Comparison of ENCODE assay signal across 32 mouse cellular contexts in the genomic region with DNA sequence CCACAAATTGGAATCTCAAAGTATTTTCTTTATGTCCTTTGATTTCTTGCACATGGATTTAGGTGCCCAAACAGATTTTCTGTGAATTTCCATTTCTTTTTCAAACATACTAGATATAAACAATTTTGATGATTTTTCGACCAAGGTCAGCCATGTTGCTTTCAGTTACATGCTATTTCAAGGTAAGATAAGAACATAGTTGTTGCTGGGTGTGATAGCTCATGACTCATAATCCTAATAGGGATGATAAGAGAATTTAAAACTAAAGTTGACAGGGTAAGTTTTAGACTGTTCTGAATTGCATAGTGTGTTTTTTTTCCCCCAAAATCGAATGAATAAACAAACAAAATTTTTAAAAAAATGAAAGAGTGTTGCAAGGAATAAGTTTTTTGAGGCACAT.
"Had no signal": no experiment of that assay in that cellular context is flagged by ENCODE, and none has a peak within 500 bp of the region (broad histone marks: within the 10 kb centered on the region; RNA-seq: fewer than 3 reads in every experiment).

No protein-coding gene starts in this region.

- ATAC-seq: liver, embryonic 12.5 days; liver, postnatal 0 days; lung, postnatal 0 days; midbrain, embryonic 13.5 days; midbrain, embryonic 15.5 days; midbrain, embryonic 16.5 days had no signal

- H3K36me3 ChIP-seq: limb, embryonic 10.5 days; limb, embryonic 12.5 days; limb, embryonic 13.5 days; limb, embryonic 15.5 days; liver, embryonic 12.5 days; liver, embryonic 13.5 days; liver, embryonic 15.5 days; lung, embryonic 15.5 days; midbrain, embryonic 10.5 days; midbrain, embryonic 12.5 days; midbrain, embryonic 13.5 days; midbrain, embryonic 15.5 days; neural tube, embryonic 12.5 days had no signal

- H3K9ac ChIP-seq: limb, embryonic 12.5 days; limb, embryonic 13.5 days; limb, embryonic 15.5 days; liver, embryonic 12.5 days; liver, embryonic 13.5 days; liver, embryonic 14.5 days; liver, embryonic 15.5 days; liver, postnatal 0 days; lung, embryonic 14.5 days; lung, embryonic 15.5 days; midbrain, embryonic 12.5 days; midbrain, embryonic 13.5 days; midbrain, embryonic 15.5 days; neural tube, embryonic 12.5 days had no signal

- H3K4me2 ChIP-seq: limb, embryonic 12.5 days; limb, embryonic 13.5 days; limb, embryonic 15.5 days; liver, embryonic 11.5 days; liver, embryonic 12.5 days; liver, embryonic 13.5 days; liver, embryonic 15.5 days; lung, embryonic 14.5 days; lung, embryonic 15.5 days; midbrain, embryonic 11.5 days; midbrain, embryonic 12.5 days; midbrain, embryonic 13.5 days; midbrain, embryonic 15.5 days; neural tube, embryonic 12.5 days had no signal

- H3K27me3 ChIP-seq: limb, embryonic 12.5 days; limb, embryonic 13.5 days; limb, embryonic 15.5 days; liver, embryonic 12.5 days; liver, embryonic 13.5 days; liver, embryonic 15.5 days; lung, embryonic 15.5 days; megakaryocyte, embryonic 14.5 days; midbrain, embryonic 12.5 days; midbrain, embryonic 13.5 days; midbrain, embryonic 15.5 days; neural tube, embryonic 12.5 days had no signal

- H3K4me1 ChIP-seq: limb, embryonic 10.5 days; limb, embryonic 12.5 days; limb, embryonic 13.5 days; limb, embryonic 15.5 days; liver, embryonic 12.5 days; liver, embryonic 13.5 days; liver, embryonic 15.5 days; lung, embryonic 15.5 days; megakaryocyte, embryonic 14.5 days; midbrain, embryonic 10.5 days; midbrain, embryonic 12.5 days; midbrain, embryonic 13.5 days; midbrain, embryonic 15.5 days; neural tube, embryonic 12.5 days had no signal

- H3K9me3 ChIP-seq: limb, embryonic 10.5 days; limb, embryonic 12.5 days; limb, embryonic 13.5 days; limb, embryonic 15.5 days; liver, embryonic 12.5 days; liver, embryonic 13.5 days; liver, embryonic 15.5 days; lung, embryonic 15.5 days; megakaryocyte, embryonic 14.5 days; midbrain, embryonic 10.5 days; midbrain, embryonic 12.5 days; midbrain, embryonic 13.5 days; midbrain, embryonic 15.5 days; neural tube, embryonic 12.5 days had no signal

- H3K27ac ChIP-seq: limb, embryonic 10.5 days; limb, embryonic 12.5 days; limb, embryonic 13.5 days; limb, embryonic 15.5 days; liver, embryonic 12.5 days; liver, embryonic 13.5 days; liver, embryonic 14.5 days; liver, embryonic 15.5 days; lung, embryonic 15.5 days; macrophage; midbrain, embryonic 10.5 days; midbrain, embryonic 12.5 days; midbrain, embryonic 13.5 days; midbrain, embryonic 15.5 days; neural tube, embryonic 12.5 days had no signal

- DNase-seq: left cerebral cortex, postnatal 4 days; liver; liver, embryonic 13.5 days; liver, postnatal 0 days; lung, adult 18-20 months; lung, adult 2 months; lung, postnatal 10 days; lung, postnatal 14 days; lung, postnatal 36 days; lung, postnatal 4 days; midbrain, embryonic 14.5 days had no signal

- H3K4me3 ChIP-seq: limb, embryonic 10.5 days; limb, embryonic 12.5 days; limb, embryonic 13.5 days; limb, embryonic 15.5 days; liver, embryonic 12.5 days; liver, embryonic 13.5 days; liver, embryonic 15.5 days; lung, embryonic 15.5 days; megakaryocyte, embryonic 14.5 days; midbrain, embryonic 10.5 days; midbrain, embryonic 12.5 days; midbrain, embryonic 13.5 days; midbrain, embryonic 15.5 days; myocyte; neural tube, embryonic 12.5 days had no signal
